Mouse (Mus musculus): ENCODE measurements around the gene St5.

The St5 gene

GRCm38 (mm10) chr7:109609565-109610345, 93.7 kb downstream of the St5 start:
- no peak for DNase-seq (ENCODE audit: low spot score in 2 of 2)

GRCm38 (mm10) chr7:109608831-109609230, 94.6 kb downstream of the St5 start:
- no peak for DNase-seq (ENCODE audit: low spot score in 2 of 2)

DNA sequence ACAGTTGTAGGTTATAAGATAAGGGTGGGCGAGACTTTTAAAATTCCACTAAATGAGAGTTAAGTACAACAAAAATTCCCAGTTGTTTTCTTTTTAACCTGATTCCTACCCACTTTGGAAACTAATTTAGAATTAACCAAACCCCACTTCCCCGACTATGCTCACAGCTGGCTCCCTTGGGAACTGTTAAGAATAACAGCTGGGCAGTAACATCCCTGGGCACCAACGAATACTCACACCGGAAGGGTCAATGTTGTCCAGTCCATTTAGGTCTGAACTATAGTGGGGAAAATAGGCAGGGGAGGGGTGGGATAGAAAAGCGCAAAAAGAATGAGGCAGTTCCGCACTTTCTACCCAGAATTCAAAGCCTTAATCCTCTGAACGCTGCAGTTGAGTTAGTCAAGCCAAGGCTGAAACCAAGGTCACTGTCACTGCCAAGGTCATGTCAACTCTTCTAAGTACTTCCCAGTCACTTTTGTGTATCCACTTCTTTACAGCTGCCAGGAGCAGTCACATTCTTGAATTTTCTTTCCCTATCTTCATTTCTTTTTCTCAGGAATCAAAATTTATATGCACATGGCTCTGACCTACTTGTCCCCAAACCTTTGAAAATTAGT, 96.3 kb downstream of the St5 start:
- no peak for DNase-seq (ENCODE audit: low spot score in 2 of 2)

- no peak for DNase-seq (ENCODE audit: low spot score in 2 of 2)
Measured at GRCm38 (mm10) chr7:109602562-109602961, 100.8 kb downstream of the St5 start.

GRCm38 (mm10) chr7:109602022-109602421, 101.4 kb downstream of the St5 start:
- DNase-seq (ENCODE audit: low spot score in 2 of 2) = no peak

- DNase-seq (ENCODE audit: low spot score in 2 of 2) = no peak
Measured at GRCm38 (mm10) chr7:109600702-109601101, 102.7 kb downstream of the St5 start.

DNA sequence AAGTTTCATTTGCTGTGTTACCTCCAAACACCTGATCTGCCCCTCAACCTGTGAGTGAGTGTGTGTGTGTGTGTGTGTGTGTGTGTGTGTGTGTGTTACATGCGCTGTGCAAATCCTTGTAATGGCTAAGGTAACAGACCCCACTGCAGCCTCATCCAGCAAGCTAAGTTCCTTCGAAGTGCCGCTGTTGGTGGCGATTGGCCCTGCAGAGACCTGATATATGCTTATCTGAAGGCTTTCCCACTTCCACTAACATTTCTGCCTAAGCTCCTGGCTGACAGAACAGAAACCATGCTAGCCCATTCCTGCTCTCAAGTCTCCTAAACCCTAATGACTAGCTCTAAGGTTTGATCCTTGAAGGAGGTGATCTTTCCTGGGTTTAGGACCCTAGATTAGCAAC, 103.4 kb downstream of the St5 start:
- no peak for DNase-seq (ENCODE audit: low spot score in 2 of 2)

DNA sequence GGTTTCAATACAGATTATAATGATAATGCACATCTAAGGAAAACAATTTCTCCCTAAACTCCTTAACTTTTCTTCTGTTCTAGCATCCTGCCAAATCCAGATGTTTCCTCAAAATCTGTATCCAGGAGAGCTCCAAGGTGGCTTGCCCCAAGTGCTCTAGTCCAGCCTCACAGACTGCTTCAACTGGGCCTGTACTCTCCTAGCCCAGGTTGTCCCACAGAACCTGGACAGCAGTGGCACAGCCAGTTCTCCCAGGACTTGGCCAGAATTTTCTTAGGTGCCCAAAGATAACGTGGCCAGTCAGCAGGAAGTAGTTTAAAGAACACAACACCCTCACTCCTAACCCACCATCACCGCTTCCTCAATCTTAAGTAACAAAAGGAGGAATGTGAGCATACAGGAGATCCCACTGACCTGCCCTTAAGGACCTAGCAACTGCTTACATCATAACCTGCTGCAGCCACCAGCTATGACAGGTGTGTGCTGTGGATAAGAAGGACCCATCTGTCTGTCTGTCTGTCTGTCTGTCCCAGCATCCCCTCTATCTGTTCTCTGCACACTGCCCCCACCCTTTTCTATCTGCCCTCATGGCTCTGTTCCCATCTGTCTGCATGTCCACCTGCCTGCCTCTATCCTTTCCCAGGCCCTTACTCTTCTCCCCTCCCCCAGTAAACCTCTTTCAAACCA, 108.4 kb downstream of the St5 start:
- no peak for DNase-seq (ENCODE audit: low spot score in 2 of 2)

DNA sequence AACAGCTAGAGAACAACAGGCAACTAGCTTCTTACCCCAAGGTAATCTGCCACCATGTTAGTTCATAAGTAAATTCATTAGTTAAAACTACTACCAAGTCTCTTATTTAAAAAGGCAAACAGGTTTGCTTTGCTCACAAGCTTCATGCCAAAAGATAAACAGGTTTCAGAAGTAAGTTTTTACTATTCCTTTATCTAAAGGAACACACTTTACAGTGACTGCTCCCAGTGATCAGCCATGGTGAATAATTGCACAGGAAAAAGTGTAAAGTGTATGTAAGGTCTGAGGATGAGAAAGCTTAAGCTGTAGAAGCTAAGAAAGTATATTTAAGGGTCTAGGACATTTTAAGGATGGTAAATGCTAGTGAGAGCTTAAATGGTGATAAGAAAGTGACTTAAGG, 109.4 kb downstream of the St5 start:
- DNase-seq (ENCODE audit: low spot score in 2 of 2) = no peak

GRCm38 (mm10) chr7:109592184-109592583, 111.2 kb downstream of the St5 start:
- no peak for DNase-seq (ENCODE audit: low spot score in 2 of 2)

DNA sequence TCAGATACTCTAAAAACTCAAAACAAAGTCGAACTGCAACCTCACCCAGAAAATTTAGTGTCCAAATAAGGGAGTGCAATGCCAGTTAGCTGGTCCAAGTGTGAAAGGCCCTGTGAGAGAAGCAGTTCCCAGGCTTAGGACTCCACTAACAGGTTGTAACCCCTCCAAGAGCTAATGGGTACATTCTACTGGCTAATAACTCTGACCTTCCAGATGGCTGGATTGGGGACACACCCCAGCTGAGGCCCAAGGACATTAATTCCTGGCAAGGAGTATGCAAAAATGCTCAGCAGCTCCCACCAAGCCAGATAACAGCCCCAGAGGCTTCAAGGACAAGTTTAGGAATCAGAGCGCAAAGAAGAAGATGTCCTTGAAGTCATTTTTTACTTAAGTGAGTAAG, 112.8 kb downstream of the St5 start:
- no peak for DNase-seq (ENCODE audit: low spot score in 2 of 2)

DNA sequence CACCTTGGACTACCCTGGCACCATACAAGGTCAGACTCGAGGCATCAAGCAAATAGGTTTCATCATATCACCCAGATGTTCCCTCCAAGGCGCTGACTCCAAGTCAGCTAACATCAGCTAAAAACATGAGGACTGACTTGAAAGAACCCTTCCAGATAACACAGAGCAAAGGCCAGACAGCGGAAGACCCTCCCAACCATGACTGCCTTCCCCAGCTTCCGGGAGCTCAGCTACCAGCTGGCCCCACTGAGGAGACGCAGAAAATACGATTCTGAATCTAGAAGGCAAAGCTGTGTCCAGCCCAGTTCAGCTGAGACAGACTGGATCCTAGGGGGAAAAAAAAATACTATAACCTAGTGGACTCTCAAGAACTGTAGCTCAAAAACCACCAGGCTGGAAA, 114.4 kb downstream of the St5 start:
- no peak for DNase-seq (ENCODE audit: low spot score in 2 of 2)

- DNase-seq (ENCODE audit: low spot score in 2 of 2) = no peak
Measured at GRCm38 (mm10) chr7:109588145-109588544, 115.3 kb downstream of the St5 start.

DNA sequence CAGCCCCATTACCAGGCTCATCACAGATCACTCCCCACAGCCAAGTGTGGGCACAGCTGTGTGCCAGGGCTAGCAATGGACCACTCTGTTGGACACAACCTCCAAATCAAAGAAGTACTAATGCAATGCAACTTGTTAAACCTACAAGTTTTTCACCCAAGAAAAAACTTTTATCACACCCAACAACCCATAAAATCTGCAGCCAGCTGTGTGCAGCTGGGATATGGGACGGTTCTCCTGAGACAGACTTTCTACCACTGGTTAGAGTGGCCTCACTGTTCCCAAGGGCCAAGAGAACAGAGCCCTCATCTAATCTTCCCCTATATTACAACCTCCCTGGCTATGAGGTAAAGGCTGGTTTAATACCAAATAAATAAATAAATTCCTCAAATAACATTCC, 118.9 kb downstream of the St5 start:
- no peak for DNase-seq (ENCODE audit: low spot score in 2 of 2)

DNA sequence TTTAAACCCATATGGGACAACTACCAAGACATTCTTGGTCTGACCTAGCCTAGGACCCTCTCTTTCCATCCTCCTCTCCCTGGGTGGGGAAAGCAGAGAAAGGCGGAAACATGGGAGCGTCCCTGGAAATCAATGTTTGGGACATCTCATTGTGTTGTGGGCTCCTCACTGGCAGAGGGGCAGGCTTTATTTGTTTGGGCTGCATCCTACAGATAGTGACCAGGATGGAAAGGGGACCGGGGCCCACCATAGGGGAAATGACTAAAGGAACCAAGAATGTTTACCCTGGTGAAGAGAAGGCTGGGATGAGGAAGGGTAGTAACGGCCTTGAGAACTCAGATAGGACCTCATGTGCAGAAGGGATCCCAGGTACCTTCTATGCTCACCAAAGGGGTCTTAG, 122.9 kb downstream of the St5 start:
- no peak for DNase-seq (ENCODE audit: low spot score in 2 of 2)

- DNase-seq (ENCODE audit: low spot score in 2 of 2) = no peak
Measured at GRCm38 (mm10) chr7:109579585-109580307, 123.7 kb downstream of the St5 start.

GRCm38 (mm10) chr7:109578880-109579584, 124.4 kb downstream of the St5 start:
- peak in 1 of 2 experiments; percentile 9 for DNase-seq (ENCODE audit: low spot score in 2 of 2)

DNA sequence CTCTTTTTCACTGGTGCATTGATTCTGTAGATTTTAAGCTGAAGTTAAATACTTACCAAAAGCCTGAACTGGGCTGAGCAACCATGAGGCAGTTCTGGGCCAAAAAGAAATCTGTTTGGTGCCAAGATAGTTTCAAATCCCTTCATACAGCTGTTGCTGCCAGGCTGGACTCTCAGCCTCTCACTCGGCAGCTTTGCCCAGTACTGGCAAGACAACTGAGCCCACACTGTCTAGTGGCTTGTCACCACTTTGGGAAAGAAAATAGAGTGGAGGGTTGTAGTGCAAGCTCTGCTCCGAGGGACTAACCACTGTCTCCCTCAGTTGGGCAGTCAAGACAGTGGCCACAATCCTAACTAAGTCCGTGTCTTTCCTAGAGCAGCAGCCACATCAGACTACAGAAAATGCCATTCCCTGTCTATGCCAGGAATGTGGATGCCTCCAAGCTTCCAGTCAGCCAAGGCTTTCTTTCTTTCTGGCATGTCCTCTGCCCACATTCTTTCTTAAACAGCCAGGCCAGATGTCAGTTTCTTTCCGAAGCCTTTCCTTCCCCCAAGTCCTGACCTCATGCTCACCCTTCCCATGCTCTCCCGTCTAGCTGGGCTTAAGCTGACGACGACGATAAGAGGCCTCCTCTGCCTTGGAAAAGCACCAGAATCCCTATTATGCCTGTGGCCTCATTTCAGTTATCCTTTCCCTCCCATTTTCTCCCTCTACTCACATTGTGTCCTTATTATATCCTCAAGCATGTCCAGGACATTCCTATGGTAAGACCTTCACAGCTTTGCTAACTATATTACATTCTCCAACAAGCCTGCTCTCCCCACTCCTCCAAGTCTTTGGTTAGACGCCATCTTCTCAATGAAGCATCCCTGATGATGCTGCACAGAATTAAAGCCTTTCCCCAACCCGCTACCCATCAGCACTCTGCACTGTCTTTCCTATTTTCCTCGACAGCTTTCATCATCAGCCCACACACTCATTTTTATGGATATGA, 126.8 kb downstream of the St5 start:
- peak in 1 of 2 experiments; percentile 29 for DNase-seq (ENCODE audit: low spot score in 2 of 2)

DNA sequence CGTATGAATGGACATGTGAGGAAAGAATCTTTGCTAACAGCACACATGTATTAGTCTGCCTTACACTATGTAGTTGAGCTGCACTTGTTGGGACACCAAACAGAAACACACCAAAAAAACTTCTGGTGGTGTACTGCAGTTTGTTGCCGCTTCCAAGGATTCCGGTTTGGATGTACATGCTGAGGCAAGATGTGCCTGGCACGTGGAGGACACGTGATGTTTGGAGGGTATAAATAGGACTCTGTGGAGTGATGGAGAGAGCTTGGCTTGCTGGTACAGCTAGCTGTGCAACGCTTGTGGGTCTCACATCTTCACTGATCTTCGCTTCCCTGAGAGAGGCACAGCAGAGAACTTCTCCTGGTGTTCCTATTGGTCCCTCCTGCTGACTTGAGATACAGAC, 129.2 kb downstream of the St5 start:
- DNase-seq (ENCODE audit: low spot score in 2 of 2) = no peak

GRCm38 (mm10) chr7:109568391-109568892, 135.0 kb downstream of the St5 start:
- DNase-seq (ENCODE audit: low spot score in 2 of 2) = no peak

Measured in right cerebral cortex, adult 2 months (tissue).